ENCODE assay signal across 9 mouse cellular contexts in the genomic region with DNA sequence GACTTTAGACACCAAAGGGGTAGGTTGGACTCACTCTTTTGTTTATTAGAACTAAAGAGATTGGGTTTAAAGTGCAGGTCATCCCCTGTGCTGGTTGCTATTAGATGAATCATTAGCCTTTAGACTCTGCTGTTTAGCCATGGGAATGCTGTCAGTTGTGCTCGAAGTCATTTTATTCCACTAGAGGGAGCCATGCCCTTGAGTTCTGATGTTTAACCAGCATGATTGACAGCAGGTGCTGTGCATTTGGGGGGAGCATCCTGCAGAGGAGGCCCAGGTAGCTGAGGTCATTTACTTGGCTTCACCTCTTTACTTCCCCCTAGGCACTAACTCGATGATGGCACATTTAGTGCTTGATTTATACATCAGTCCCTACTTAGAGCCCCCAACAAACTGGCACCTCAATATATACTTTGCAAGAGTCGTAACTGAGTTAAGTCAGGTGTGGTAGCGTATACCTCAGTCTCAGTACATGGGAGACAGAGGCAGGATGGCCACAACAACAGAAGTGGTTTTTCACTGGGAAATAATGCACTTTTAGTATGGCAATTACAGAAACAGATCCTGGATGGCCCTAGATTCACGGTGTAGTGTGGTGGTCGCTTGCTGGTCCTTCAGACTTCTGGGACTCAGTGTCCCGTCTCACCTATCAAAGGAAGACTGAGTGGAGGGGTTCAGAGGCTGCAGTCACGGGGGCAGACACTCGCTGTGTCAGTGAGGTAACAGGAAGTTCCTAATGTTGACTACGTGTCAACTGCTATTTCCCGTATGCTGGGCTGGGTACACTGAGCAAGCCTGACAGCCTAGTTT. TPM values are rescaled to one million over a fixed set of nuclear protein-coding genes. Genes with fewer than 3 reads are reported as not detected.
DNase-seq lines count a peak whose midpoint lies in the region; ATAC-seq and TF ChIP-seq lines count a peak whose summit lies in the region.
"Had no signal": no experiment of that assay in that cellular context is flagged by ENCODE, and none has a peak within 500 bp of the region (broad histone marks: within the 10 kb centered on the region; RNA-seq: fewer than 3 reads in every experiment).

No protein-coding gene starts in this region.

- ATAC-seq in hindbrain, embryonic 14.5 days (ENCODE audit: low FRiP score), result no peak; the same call in 1 of the 2 replicates
- ATAC-seq in megakaryocyte, adult 5-6 weeks (ENCODE audit: poor library complexity, severe bottlenecking), result peak; percentile 45; the same call in 1 of the 2 replicates

- no peak overlapping the region for H3K9ac ChIP-seq in hindbrain, embryonic 14.5 days
- H3K9ac ChIP-seq: stomach, embryonic 15.5 days had no signal

- no peaks in the 10 kb centered on the region for H3K27me3 ChIP-seq in hindbrain, embryonic 14.5 days (ENCODE audit: control insufficient read depth, insufficient read depth, low read length)
- no peaks in the 10 kb centered on the region for H3K27me3 ChIP-seq in thymus, adult 2 months (ENCODE audit: control insufficient read depth, insufficient read depth, low read length)
- H3K27me3 ChIP-seq: stomach, embryonic 15.5 days had no signal

- peaks cover 24% of the 10 kb centered on the region for H3K36me3 ChIP-seq in hindbrain, embryonic 14.5 days (replicated peaks; ENCODE audit: control insufficient read depth, insufficient read depth)
- H3K36me3 ChIP-seq in thymus, adult 2 months (ENCODE audit: control insufficient read depth, insufficient read depth, low read length), result peaks cover 21% of the 10 kb centered on the region

- 76% methylated on average over 11 of the region's 11 CpGs for WGBS in hindbrain, embryonic 14.5 days
- WGBS in thymus, adult 2 months, result 69% methylated on average over 11 of the region's 11 CpGs

- H3K27ac ChIP-seq in cortical plate, adult 2 months (ENCODE audit: insufficient read depth, low read length), result no peak overlapping the region
- H3K27ac ChIP-seq in hindbrain, embryonic 14.5 days, result no peak overlapping the region
- no peak overlapping the region for H3K27ac ChIP-seq in thymus, adult 2 months (ENCODE audit: control insufficient read depth, insufficient read depth, low read length)
- H3K27ac ChIP-seq: stomach, embryonic 15.5 days had no signal

- H3K4me2 ChIP-seq in hindbrain, embryonic 14.5 days (replicated peaks), result no peak overlapping the region
- H3K4me2 ChIP-seq: stomach, embryonic 15.5 days had no signal

- TF ChIP-seq CTCF in cortical plate, adult 2 months (IDR thresholded peaks at IDR 0.05; ENCODE audit: extremely low read depth, insufficient read depth, low read length), result peak; percentile 73
- TF ChIP-seq CTCF in thymus, adult 2 months (IDR thresholded peaks at IDR 0.05; ENCODE audit: borderline replicate concordance, control insufficient read depth, extremely low read depth, insufficient read depth, low read length, poor library complexity), result no peak

- no peak overlapping the region for H3K4me3 ChIP-seq in cortical plate, adult 2 months (ENCODE audit: insufficient read depth, low read length)
- H3K4me3 ChIP-seq in hindbrain, embryonic 14.5 days (replicated peaks; ENCODE audit: low read length), result no peak overlapping the region
- no peak overlapping the region for H3K4me3 ChIP-seq in thymus, adult 2 months (ENCODE audit: control insufficient read depth, insufficient read depth, low read length)
- H3K4me3 ChIP-seq: stomach, embryonic 15.5 days had no signal

- DNase-seq in left cerebral cortex, adult 11 months (ENCODE audit: low spot score), result peak; percentile 31
- no peak for DNase-seq in left cerebral cortex, adult 8-10 months (ENCODE audit: low spot score in 2 of 2)
- DNase-seq in R1 (ENCODE audit: low read depth, low spot score), result peak; percentile 85
- peak; percentile 80 for DNase-seq in hindbrain, embryonic 14.5 days (ENCODE audit: low spot score)
- DNase-seq in layer of hippocampus, adult 9-10 months (ENCODE audit: low spot score), result peak; percentile 54
- peak; percentile 43 for DNase-seq in thymus, adult 2 months

- no peak for TF ChIP-seq POLR2A in cortical plate, adult 2 months (IDR thresholded peaks at IDR 0.05; ENCODE audit: extremely low read depth, insufficient read depth, low read length)
- TF ChIP-seq POLR2A in thymus, adult 2 months (IDR thresholded peaks at IDR 0.05; ENCODE audit: control insufficient read depth, extremely low read depth, insufficient read depth, low read length, poor library complexity), result no peak

- H3K4me1 ChIP-seq in cortical plate, adult 2 months (ENCODE audit: control insufficient read depth, insufficient read depth, low read length), result no peaks in the 10 kb centered on the region
- no peaks in the 10 kb centered on the region for H3K4me1 ChIP-seq in hindbrain, embryonic 14.5 days (replicated peaks; ENCODE audit: control insufficient read depth, insufficient read depth, low read length)
- no peaks in the 10 kb centered on the region; the same call in 1 of the 2 replicates for H3K4me1 ChIP-seq in thymus, adult 2 months (replicated peaks; ENCODE audit: control insufficient read depth, insufficient read depth, low read length)
- H3K4me1 ChIP-seq: stomach, embryonic 15.5 days had no signal

- H3K9me3 ChIP-seq in hindbrain, embryonic 14.5 days (ENCODE audit: control insufficient read depth, low read length), result no peaks in the 10 kb centered on the region
- H3K9me3 ChIP-seq: stomach, embryonic 15.5 days had no signal

RNA-seq across cellular contexts. Expression of a gene that starts 28.2 kb away (rescaled TPM):
- 1 to 10 TPM; 5.1 to 7.9 (median 6.3) TPM for total RNA-seq in left cerebral cortex, adult 8-10 months (2022)
- polyA plus RNA-seq in cortical plate, adult 2 months (2012; rRNA removed), result 2.2 and 2.5 TPM in 2 replicates
- 2.4 and 3.4 TPM in 2 replicates for polyA plus RNA-seq in hindbrain, embryonic 14.5 days (2014; fragmentation: Nextera tagmentation; extraction: Ambion mirVana)
- 0.32 and 0.36 TPM in 2 replicates for total RNA-seq in megakaryocyte, adult 5-6 weeks (2015)
- 0.73 and 1.5 TPM in 2 replicates for total RNA-seq in megakaryocyte, adult 5-6 weeks (2017)
- 0.08 and 0.16 TPM in 2 replicates for polyA plus RNA-seq in thymus, adult 2 months (2012; rRNA removed)

RNA-seq across cellular contexts. Expression of a gene that starts 28.3 kb away (rescaled TPM):
- total RNA-seq in left cerebral cortex, adult 8-10 months (2022), result 10 to 100 TPM; 27.2 to 28.4 (median 27.5) TPM
- 26.3 and 33.7 TPM in 2 replicates for polyA plus RNA-seq in cortical plate, adult 2 months (2012; rRNA removed)
- polyA plus RNA-seq in hindbrain, embryonic 14.5 days (2014; fragmentation: Nextera tagmentation; extraction: Ambion mirVana), result 40.1 and 44.0 TPM in 2 replicates
- 38.3 and 42.2 TPM in 2 replicates for total RNA-seq in megakaryocyte, adult 5-6 weeks (2015)
- total RNA-seq in megakaryocyte, adult 5-6 weeks (2017), result 85.5 and 96.3 TPM in 2 replicates
- 42.0 and 42.3 TPM in 2 replicates for polyA plus RNA-seq in thymus, adult 2 months (2012; rRNA removed)

Comparison
In these comparisons a context has a peak if more than half of its experiments do, and no peak if none do; other contexts are left out.
1. DNase-seq: peak in left cerebral cortex, adult 11 months (single experiment), R1 (single experiment), hindbrain, embryonic 14.5 days (single experiment), layer of hippocampus, adult 9-10 months (single experiment) and thymus, adult 2 months (single experiment); none in left cerebral cortex, adult 8-10 months (0 of 2).